Mouse (Mus musculus): Measurements from ENCODE around the gene Fbxo31.

Fbxo31 gene

DNA sequence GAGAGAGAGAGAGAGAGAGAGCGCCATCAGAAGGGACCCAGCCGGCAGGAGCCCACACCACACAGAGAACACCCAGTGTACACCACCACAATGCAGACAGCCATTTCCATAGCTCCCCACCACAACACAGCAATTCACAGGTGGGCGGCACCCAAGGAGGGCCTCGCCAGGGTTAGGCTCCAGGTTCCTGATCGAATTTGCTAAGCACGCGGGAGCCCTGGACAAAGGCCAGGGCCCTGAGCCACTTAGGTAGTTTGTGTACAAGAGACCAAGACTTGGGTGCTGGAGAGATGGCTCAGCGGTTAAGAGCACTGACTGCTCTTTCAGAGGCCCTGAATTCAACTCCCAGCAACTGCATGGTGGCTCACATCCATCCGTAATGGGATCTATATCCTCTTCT, 26.1 kb downstream of the Fbxo31 start:
- no peak for DNase-seq (ENCODE audit: low spot score in 2 of 2)

DNA sequence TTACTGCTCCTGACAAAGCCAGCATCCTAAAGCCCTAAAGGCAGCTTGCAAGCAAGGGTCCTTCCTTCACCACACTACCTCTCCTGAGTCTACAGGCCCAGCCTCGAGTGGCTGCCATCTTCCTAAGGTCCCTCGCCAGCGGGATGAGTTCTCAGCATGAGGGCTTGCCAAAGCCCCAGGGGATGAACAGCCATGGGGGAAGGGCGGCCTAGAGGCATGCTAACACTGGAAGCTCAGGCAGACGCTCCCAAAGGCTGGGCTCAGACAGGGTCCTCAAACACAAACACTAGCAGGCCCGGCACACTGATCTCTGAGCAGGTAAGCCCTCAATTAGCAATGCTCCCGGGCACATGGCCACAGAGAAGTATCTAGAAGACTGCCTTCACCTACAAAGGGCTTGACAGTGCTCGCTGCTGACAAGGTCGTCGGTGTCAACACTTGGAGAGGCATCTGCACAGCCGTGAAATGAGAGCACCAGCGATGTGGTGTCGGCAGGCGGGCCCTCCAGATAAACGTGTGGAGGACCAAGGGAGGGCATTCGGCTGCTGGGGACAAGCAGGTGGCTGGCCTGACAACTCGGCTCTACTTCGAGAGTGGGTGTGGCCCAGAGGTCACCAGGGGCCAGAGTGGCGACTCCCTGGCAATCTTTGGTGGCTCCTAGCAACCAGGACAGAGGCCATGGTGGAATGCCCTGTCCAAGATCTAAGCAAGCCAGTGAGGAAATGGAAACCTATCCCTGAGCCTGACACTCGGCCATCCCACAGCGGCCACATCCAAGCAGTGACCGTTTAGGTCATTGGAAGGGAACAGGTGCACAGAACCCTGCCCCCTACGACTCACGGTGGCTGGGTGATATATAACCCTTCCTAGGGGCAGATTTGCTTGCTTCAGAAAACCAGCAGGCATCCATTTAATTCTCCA, 27.3 kb downstream of the Fbxo31 start:
- no peak for DNase-seq (ENCODE audit: low spot score in 2 of 2)

DNA sequence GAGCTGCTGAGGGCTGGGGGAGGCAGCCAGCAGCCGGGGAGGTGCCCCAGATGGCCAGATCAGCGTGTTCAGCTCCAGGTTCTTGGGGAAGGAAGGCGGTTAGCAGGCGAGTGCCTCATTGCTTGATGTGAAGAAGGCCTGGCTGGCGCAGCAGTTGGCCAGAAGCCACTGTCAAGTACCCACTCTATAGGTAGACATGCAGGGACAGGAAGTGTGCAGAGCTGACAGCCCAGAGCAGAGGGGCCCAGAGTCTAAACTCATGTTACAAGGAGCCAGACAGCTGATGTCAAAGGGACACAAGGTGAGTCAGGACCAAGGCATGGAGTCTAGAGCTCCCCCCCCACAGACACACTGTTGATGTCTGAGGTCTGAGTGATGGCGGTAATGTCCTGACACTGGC, 28.6 kb downstream of the Fbxo31 start:
- DNase-seq (ENCODE audit: low spot score in 2 of 2): no peak

DNA sequence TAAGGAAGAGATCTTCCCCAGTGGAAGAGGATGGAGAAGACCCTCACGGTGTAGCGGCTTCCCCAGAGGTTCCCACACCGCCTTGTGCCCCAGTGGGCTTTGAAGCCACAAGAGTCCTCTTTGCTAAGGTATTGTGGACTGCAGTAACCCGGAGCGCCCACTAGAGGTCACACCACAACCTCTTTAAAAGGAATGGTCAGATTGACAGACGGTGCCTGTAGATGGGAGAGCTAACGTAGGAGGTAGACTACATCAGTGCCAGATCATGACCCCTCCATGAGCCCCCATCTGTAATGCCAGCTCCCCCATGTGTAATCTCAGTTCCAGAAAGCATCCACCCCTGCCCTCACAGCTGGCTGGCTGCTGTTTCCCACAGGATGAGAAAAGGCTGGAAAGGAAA, 31.5 kb downstream of the Fbxo31 start:
- peak; percentile 60 to 75 for DNase-seq (ENCODE audit: low spot score in 2 of 2)

DNA sequence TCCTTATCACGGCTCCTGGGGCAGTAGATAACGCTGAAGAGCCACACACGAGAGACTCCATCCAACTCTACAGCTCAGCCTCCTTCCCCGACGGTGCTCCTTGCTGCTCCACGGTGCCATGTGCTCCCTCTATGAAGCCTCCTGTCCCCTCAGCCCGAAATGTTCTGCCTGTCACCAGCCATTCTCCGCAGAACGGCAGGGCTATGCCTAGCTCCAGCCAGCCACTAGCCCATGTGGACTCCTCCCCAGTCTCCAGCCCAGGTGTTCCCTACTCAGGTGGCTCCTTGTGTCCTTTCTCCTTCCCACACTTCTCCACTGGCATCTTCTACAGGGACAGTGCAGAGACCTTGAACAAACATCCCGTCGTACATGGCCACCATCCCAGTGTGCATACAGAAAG, 33.7 kb downstream of the Fbxo31 start:
- DNase-seq (ENCODE audit: low spot score in 2 of 2): no peak

DNA sequence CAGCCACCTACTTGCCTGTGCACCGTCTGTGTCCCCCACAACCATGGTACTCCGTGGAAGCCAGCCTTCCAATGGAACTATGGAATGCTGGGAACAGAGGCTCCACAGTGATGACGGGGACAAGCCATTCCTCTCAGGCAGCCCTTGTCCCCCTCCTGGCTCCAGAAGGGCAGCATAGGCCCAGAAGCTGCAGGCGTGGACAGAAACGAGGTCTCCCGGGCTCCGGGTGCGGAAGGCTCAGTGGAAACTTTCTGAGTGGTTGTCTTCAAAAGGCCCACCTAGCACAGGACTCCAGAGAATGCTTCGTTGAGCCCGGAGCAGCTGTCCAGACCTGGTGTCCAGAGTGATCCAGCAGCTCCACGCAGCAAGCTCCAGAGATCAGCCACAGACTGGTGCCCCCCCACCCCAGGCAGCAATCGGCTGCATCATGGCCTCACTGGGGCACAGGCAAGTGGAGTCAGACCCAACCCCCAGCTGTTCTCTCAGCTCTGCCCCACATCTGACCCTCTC, 34.3 kb downstream of the Fbxo31 start, which contains the start of gene 1700018B08Rik:
TSS of gene 1700018B08Rik (minus strand) at position 45 of the 510 bp plus-strand sequence.
- DNase-seq (ENCODE audit: low spot score in 2 of 2): no peak

DNA sequence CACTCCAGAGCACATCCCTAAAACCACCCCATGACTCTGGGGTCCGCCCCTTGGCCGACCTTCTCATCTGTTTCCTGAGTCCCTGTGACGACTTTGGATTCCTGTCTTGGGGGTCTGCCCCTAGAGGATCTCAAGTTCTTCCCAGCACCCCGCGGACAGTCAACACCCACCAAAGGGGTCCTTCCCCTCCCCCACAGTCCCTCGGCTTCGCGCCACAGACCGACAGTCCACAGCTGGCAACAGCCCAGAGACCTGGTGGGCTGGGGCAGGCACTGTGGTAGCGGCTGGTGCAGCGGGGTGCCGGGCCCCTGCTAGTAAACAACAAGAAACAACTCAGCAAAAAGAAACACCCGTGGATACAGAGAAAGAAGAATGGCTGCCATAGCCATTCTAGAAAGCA, 35.7 kb downstream of the Fbxo31 start:
- DNase-seq (ENCODE audit: low spot score in 2 of 2): no peak

DNA sequence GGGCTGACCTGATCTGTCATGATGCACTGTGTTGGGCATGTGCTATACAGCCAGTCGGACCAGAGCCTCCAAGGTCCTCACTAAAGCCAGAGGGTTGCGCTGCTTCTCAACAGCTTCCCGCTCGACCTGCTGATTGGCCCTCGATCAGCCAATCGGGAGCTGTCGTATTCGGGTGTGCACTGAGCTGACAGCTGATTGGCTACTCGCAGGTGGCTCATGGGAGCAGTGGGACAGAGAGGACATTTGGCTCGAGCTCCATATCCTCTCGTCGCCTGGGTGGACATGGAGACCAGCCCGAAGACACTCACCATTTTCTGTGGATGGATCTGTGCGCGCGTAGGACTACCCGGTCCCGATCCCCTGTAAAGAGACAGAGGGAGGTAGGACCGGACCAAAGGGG, 36.7 kb downstream of the Fbxo31 start:
- DNase-seq (ENCODE audit: low spot score in 2 of 2): no peak

DNA sequence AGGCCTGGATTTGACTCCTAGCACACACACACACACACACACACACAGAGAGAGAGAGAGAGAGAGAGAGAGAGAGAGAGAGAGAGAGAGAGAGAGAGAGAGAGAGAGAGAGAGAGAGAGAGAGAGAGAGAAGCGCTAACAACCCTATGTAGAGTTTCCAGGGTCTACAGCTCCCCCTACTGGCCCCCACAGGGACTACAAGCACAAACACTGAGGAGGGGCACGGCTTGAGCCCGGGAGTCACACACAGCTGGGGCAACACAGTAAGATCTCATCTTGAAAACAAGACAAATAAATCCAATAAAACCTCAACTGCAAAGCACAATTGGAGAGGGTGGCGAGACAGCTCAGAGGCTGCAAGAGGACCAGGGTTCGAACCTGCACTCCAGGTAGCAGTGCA, 46.2 kb downstream of the Fbxo31 start:
- DNase-seq (ENCODE audit: low spot score in 2 of 2): peak in 1 of 2 experiments; percentile 56

DNA sequence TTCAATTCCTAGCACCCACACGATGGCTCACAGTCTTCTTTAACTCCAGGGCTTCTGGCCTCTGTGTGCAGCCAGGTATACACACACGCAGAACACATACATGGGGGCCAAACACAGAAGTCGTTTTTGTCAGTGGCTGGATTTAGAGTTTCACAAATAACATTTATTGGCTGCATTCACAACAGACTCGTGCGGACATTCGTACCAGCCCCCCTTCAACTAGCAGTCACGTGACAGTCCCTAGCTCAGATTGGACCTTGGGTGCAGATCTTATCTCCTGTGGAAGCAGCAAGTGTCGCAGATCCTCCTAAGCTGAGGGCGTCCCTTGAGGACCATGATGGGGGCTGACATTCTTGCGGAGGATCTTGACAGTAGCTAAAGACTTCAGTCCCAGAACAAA, 48.0 kb downstream of the Fbxo31 start:
- DNase-seq (ENCODE audit: low spot score in 2 of 2): no peak

DNA sequence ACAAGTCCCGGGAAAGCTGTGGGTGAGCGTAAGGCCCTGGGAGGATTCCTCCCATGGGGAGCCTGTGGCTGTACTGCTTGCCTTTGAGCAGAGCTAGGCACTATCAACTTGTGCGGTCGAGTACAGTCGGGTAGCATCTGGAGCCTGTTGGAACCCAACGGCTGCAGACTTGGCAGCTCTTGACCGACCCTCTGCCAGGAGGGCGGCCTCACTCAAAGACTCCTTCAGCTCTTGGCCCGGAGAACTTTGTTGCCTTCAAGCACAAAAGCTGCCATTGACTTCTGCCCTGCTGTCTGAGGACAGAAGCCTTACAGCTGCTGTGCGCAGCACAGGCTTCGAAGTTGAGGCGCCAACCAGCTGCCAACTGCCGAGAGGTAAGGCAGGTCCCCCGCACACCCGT, 49.8 kb downstream of the Fbxo31 start:
- DNase-seq (ENCODE audit: low spot score in 2 of 2): no peak

DNA sequence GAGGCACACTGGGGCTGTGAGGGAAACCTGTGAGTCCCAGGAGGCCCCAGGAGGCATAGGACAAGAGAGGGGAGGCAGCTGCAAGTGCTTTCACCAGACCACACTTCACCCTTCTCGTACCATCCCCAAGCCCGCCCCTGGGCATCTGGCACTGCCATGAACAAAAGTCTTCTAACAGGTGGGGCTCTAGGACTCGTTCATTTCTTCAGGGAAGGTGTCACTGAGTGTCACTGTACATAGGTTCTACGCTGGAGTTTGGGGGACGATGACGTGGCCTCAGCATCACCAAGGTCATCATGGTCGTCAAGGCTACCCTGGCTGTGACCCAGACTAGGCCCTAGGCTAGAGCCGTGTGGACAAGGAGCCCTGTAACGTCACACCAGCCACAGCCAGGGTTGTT, 50.9 kb downstream of the Fbxo31 start:
- no peak for DNase-seq (ENCODE audit: low spot score in 2 of 2)

DNA sequence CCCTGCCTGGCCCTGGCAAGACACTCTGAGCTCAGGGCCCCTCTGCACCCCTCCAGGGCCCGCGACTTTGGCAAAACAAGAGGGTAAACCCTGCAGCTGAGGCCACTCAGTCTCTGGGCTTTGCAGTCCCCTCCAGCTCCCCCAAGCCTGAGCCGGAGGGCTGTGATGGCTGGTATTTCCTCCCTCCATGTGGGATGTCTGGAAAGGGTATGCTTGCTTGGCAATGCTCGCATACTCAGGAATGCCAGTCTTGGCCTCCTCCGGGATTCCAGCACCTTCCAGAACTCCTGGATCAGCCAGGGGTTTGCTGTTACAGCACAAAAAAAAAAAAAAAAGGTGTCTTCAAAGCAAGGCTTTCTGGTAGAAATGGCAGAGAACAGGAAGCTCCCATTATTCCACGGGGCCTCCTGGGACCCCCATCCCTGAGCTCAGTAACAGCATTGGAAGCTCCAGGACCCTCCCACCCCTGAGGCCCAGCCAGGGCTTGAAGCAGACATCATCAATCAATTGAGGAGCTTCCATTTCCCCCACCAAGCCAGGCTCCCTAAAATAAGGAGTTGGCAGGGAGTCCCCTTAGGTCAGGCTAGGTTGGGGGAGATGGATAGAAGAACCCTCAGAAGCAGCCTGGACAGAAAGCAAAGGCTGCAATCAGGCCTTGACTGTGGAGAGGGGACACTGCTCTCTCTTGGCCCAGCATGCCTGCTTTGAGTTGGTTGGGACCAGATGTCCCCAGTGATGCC, 51.6 kb downstream of the Fbxo31 start:
- DNase-seq (ENCODE audit: low spot score in 2 of 2): no peak

DNA sequence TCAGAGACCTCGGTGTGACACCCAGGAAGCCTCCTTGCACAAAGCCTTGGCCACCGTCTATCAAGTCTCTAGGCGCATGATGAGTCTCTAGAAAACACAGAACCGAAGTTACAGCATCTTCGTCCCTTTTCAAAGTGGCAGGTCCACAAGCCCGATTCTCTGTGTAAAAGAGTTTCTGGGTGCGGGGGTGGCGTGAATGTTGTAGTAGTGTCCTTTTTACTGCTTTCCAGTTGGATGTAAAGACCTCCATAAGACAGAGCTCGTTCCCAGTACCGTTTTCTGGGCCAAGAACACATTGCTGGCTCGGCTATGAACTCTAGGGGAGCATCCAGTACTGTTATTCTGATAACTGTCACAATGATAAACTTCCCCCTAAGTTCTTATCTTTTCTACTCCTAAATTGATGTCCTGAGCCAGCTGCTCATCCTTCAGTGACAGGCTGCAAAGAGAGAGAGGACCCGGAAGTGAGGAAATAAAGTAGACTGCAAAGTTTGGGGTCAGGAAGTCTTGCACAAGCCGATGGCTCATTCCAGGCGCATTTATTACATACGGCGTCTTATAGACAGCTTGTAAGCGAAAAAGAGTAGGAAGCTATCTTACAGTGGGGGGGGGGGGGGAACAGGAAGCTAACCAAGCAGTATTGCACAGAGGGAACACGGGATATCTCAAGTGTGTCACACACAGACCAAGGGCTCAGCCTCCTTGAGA, 53.3 kb downstream of the Fbxo31 start:
- no peak for DNase-seq (ENCODE audit: low spot score in 2 of 2)

DNA sequence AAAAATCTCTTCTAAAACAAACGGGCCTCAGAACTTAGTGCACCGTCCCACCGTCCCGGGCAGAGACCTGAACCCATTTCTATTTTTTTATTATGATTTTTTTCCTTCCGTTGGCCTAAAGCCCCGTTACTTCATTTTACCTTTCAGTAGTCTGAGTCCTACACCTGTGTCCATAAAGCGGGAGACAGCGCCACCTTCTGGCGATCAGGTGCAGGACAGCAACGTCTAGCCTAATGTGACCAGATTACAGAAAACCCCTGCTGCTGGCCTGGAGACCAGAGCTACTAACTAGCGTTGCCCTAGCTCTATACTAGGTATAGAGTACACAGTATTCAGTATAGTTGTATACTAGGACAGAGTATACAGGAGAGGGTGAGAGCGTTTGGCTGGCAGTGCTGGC, 65.2 kb downstream of the Fbxo31 start:
- DNase-seq (ENCODE audit: low spot score in 2 of 2): peak; percentile 82 to 90

DNA sequence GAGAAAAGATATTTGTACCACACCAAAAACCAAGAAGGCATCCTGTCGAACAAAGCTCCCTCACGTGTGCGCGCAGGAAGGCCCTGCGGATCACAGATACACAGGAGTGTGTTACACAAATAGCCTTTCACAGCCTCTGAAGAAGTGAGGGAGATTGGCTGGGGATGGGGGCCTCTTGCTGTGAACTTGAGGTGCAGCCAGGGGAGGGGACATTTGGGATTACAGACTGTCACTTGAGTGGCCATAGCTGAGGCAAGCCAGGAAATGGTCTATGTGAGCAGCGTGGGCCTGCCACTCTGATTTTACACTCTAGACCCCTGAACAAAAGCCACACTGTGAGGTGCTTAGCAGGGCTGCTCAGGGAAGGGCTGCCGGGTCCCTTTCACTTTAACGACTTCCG, 66.9 kb downstream of the Fbxo31 start:
- DNase-seq (ENCODE audit: low spot score in 2 of 2): no peak

Measured in cerebellum, postnatal 4 days (tissue).